ENCODE assay signal across 8 mouse cellular contexts in the genomic region with DNA sequence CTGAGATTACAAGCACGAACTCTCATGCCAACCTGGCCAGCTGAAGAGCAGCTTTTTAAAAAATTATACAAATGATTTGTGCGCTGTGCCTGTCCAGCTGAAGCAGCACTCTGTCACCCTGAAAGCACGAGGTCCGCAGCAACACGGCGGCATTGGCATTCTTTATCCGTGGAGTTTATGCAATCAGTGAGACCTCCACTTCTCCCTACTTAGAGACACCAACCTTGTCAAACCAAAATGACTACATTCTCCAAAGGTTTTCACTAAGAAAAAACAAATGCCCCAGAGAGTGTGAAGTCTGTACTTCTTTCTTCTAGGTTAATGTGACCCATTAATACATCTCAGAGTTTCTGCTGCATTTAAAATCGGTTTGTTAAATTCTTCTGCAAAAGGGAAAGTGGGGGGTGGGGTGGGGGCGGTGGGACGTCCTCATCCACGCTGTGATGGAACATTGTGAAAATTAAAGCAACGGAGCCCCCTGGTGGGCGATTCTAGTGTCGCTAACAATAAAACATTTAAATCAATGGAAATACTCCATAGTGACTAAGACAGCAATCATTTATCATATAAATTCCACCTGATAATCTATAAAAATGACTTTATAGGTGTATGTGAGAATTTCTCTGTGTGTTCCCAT.
DNase-seq lines count a peak whose midpoint lies in the region; ATAC-seq and TF ChIP-seq lines count a peak whose summit lies in the region.

No protein-coding gene starts in this region.

- WGBS in heart, embryonic 14.5 days = 21% methylated on average over 14 of the region's 14 CpGs
- 21% methylated on average over 14 of the region's 14 CpGs for WGBS in liver, embryonic 11.5 days
- 30% methylated on average over 14 of the region's 14 CpGs for WGBS in thymus, adult 2 months

- H3K4me3 ChIP-seq in cortical plate, adult 2 months (ENCODE audit: insufficient read depth, low read length) = 0 out of 2 replicates have a peak overlapping the region, but pooled peaks have one; percentile 14
- peak overlapping the region in 1 of 2 experiments; percentile 23; a peak in 2 of 4 replicates for H3K4me3 ChIP-seq in heart, embryonic 14.5 days (ENCODE audit: control insufficient read depth in 1 of 2, insufficient read depth in 1 of 2, low read depth in 1 of 2, low read length in 2 of 2)
- H3K4me3 ChIP-seq in liver, embryonic 11.5 days (ENCODE audit: low read depth, low read length) = no peak overlapping the region
- no peak overlapping the region for H3K4me3 ChIP-seq in thymus, adult 2 months (ENCODE audit: control insufficient read depth, insufficient read depth, low read length)

- H3K36me3 ChIP-seq in heart, embryonic 14.5 days (ENCODE audit: control insufficient read depth, insufficient read depth, low read length) = no peaks in the 10 kb centered on the region
- H3K36me3 ChIP-seq in liver, embryonic 11.5 days (ENCODE audit: control insufficient read depth, insufficient read depth, low read length) = no peaks in the 10 kb centered on the region
- H3K36me3 ChIP-seq in thymus, adult 2 months (ENCODE audit: control insufficient read depth, insufficient read depth, low read length) = no peaks in the 10 kb centered on the region

- no peaks in the 10 kb centered on the region for H3K9me3 ChIP-seq in heart, embryonic 14.5 days (ENCODE audit: control insufficient read depth, low read length)
- no peaks in the 10 kb centered on the region for H3K9me3 ChIP-seq in liver, embryonic 11.5 days (ENCODE audit: control insufficient read depth, low read length)

- ATAC-seq in heart, embryonic 14.5 days (ENCODE audit: insufficient number of reproducible peaks, insufficient read depth, low FRiP score, low read depth) = no peak
- ATAC-seq in liver, embryonic 11.5 days (replicated peaks; ENCODE audit: low FRiP score) = 0 out of 2 replicates have a peak, but pooled peaks have one; percentile 20

- peaks cover 3% of the 10 kb centered on the region; the same call in 1 of the 2 replicates for H3K4me1 ChIP-seq in cortical plate, adult 2 months (ENCODE audit: control insufficient read depth, insufficient read depth, low read length)
- no peaks in the 10 kb centered on the region for H3K4me1 ChIP-seq in heart, embryonic 14.5 days (ENCODE audit: control insufficient read depth in 2 of 2, insufficient read depth in 2 of 2, low read length in 2 of 2)
- H3K4me1 ChIP-seq in liver, embryonic 11.5 days (replicated peaks; ENCODE audit: control insufficient read depth, insufficient read depth, low read length) = no peaks in the 10 kb centered on the region
- H3K4me1 ChIP-seq in thymus, adult 2 months (replicated peaks; ENCODE audit: control insufficient read depth, insufficient read depth, low read length) = no peaks in the 10 kb centered on the region

- H3K4me2 ChIP-seq in heart, embryonic 14.5 days (ENCODE audit: low read length) = peak overlapping the region; percentile 56
- 0 out of 2 replicates have a peak overlapping the region, but pooled peaks have one; percentile 27 for H3K4me2 ChIP-seq in liver, embryonic 11.5 days

- TF ChIP-seq POLR2A in cortical plate, adult 2 months (IDR thresholded peaks at IDR 0.05; ENCODE audit: extremely low read depth, insufficient read depth, low read length) = no peak
- no peak for TF ChIP-seq POLR2A in thymus, adult 2 months (IDR thresholded peaks at IDR 0.05; ENCODE audit: control insufficient read depth, extremely low read depth, insufficient read depth, low read length, poor library complexity)

- peak; percentile 5 for DNase-seq in ovary, postnatal 10 days (ENCODE audit: low spot score)
- DNase-seq in ovary, adult 18-20 months (ENCODE audit: low spot score) = no peak
- DNase-seq in kidney, postnatal 36 days = peak; percentile 2 to 70
- DNase-seq in liver, embryonic 11.5 days (ENCODE audit: low spot score) = peak; percentile 37
- DNase-seq in retina, postnatal 1 day = peak; percentile 70
- DNase-seq in thymus, adult 2 months = no peak

- H3K9ac ChIP-seq in heart, embryonic 14.5 days (ENCODE audit: low read length) = peak overlapping the region; percentile 3; the same call in 1 of the 2 replicates
- no peak overlapping the region for H3K9ac ChIP-seq in liver, embryonic 11.5 days (ENCODE audit: low read depth, low read length)

- H3K27ac ChIP-seq in cortical plate, adult 2 months (ENCODE audit: insufficient read depth, low read length) = no peak overlapping the region
- H3K27ac ChIP-seq in heart, embryonic 14.5 days (replicated peaks in 1 of 2; ENCODE audit: control insufficient read depth in 1 of 2, insufficient read depth in 1 of 2, low read depth in 2 of 2, low read length in 2 of 2) = no peak overlapping the region
- H3K27ac ChIP-seq in liver, embryonic 11.5 days (ENCODE audit: low read depth, low read length) = no peak overlapping the region
- no peak overlapping the region for H3K27ac ChIP-seq in thymus, adult 2 months (ENCODE audit: control insufficient read depth, insufficient read depth, low read length)

- no peaks in the 10 kb centered on the region for H3K27me3 ChIP-seq in heart, embryonic 14.5 days (ENCODE audit: control insufficient read depth, insufficient read depth, low read length)
- H3K27me3 ChIP-seq in liver, embryonic 11.5 days (replicated peaks; ENCODE audit: control insufficient read depth, insufficient read depth, low read length) = no peaks in the 10 kb centered on the region
- H3K27me3 ChIP-seq in thymus, adult 2 months (ENCODE audit: control insufficient read depth, insufficient read depth, low read length) = no peaks in the 10 kb centered on the region

- TF ChIP-seq CTCF in cortical plate, adult 2 months (IDR thresholded peaks at IDR 0.05; ENCODE audit: extremely low read depth, insufficient read depth, low read length) = peak; percentile 27; the same call in 1 of the 2 replicates
- no peak for TF ChIP-seq CTCF in thymus, adult 2 months (IDR thresholded peaks at IDR 0.05; ENCODE audit: borderline replicate concordance, control insufficient read depth, extremely low read depth, insufficient read depth, low read length, poor library complexity)

Comparison
In these comparisons a context has a peak if more than half of its experiments do, and no peak if none do; other contexts are left out.
1. DNase-seq: peak in ovary, postnatal 10 days (single experiment), kidney, postnatal 36 days (2 of 2), liver, embryonic 11.5 days (single experiment) and retina, postnatal 1 day (single experiment); none in ovary, adult 18-20 months (single experiment) and thymus, adult 2 months (single experiment).